Mouse (Mus musculus): ENCODE data around the gene Stk11. TPM values are rescaled to one million over a fixed set of nuclear protein-coding genes. Genes with fewer than 3 reads are reported as not detected.
"Not testable (repeated sequence)": the region's sequence is repeated elsewhere in the genome, so short reads cannot be mapped to it uniquely, and the experiment has no call there.

The Stk11 gene
- polyA plus RNA-seq, 1 experiment from 2014 or later: 23.2 TPM

- Histone ChIP-seq H3K27ac (peak overlapping the region; percentile 75), H3K9ac (peak overlapping the region; percentile 62), H3K4me2 (peak overlapping the region; percentile 74), H3K4me3 (replicated peaks) (peak overlapping the region; percentile 39), H3K27me3 (peaks cover 17% of the 10 kb centered on the region), H3K36me3 (replicated peaks) (no peaks in the 10 kb centered on the region), H3K9me3 (no peaks in the 10 kb centered on the region), H3K4me1 (peaks cover 65% of the 10 kb centered on the region)
- WGBS: 11% methylated on average over 43 of the region's 44 CpGs
- peak; percentile 5; the same call in 1 of the 2 replicates for ATAC-seq (ENCODE audit: low FRiP score)
These were observed 48.8 kb downstream of the Stk11 start for GRCm38 (mm10) chr10:80164161-80164997.

GRCm38 (mm10) chr10:80164998-80165344, 49.4 kb downstream of the Stk11 start:
- H3K9me3 ChIP-seq: no peaks in the 10 kb centered on the region
- ATAC-seq (ENCODE audit: low FRiP score): peak; percentile 39
- H3K4me2 ChIP-seq: peak overlapping the region; percentile 74
- H3K27me3 ChIP-seq: peaks cover 17% of the 10 kb centered on the region
- WGBS: under 1% methylated on average over 17 of the region's 17 CpGs
- peaks cover 3% of the 10 kb centered on the region for H3K36me3 ChIP-seq (replicated peaks)
- peaks cover 66% of the 10 kb centered on the region for H3K4me1 ChIP-seq
- H3K4me3 ChIP-seq (replicated peaks): peak overlapping the region; percentile 39
- H3K9ac ChIP-seq: peak overlapping the region; percentile 62
- peak overlapping the region; percentile 75 for H3K27ac ChIP-seq

DNA sequence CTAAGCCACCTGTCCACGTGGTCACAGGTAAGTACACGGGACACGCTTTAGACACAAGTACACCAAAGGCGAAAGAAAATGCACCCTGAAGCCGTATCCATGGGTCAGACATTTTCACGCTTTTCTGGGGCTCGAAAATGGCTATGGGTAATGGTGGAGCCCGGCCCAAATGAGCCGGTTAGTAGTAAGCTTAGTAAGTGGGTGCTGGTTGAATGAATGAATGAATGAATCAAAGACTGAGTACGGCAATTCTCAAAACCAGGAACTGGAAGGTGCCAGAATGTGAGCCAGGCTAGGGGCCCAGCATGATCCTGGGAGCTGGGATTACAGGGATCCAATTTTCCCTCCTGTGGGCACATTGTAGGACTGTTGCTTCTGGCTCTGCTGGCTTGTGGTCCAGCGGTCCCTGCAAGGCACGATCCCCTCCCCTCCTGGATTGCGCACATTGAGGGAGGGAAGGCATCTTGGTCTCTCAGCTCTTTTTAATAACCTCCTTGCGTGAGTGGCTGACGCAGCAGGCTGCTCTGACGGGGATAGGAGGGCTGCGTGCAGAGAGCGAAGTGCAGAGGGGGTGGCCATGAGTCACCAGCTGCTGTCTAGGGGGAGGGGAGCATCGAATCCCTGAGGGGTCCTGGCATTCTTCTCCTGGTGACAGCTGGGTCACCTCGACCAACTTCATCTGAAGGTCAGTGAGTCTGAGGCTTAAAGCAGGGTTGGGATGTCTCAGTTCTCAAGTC, 50.0 kb downstream of the Stk11 start, which contains the start of gene Cirbp:
TSS of gene Cirbp (plus strand) at position 594 of the 737 bp plus-strand sequence.
- H3K27ac ChIP-seq: peak within 1 kb of the TSS; percentile 99
- H3K9ac ChIP-seq: peak within 1 kb of the TSS; percentile 62
- H3K9me3 ChIP-seq: no peaks in the 10 kb centered on the region
- WGBS: 13% methylated on average over 20 of the region's 20 CpGs
- no peak for ATAC-seq (ENCODE audit: low FRiP score)
- H3K36me3 ChIP-seq (replicated peaks): peaks cover 9% of the 10 kb centered on the region
- H3K4me2 ChIP-seq: peak within 1 kb of the TSS; percentile 91
- H3K4me1 ChIP-seq: peaks cover 66% of the 10 kb centered on the region
- peaks cover 17% of the 10 kb centered on the region for H3K27me3 ChIP-seq
- H3K4me3 ChIP-seq (replicated peaks): peak within 1 kb of the TSS; percentile 93

- H3K4me1 ChIP-seq: peaks cover 64% of the 10 kb centered on the region
- 87% methylated on average over 4 of the region's 4 CpGs for WGBS
- ATAC-seq (ENCODE audit: low FRiP score); H3K9me3 ChIP-seq; H3K4me3 ChIP-seq (replicated peaks): not testable (repeated sequence)
- peak overlapping the region; percentile 74 for H3K4me2 ChIP-seq
- H3K36me3 ChIP-seq (replicated peaks): peaks cover 15% of the 10 kb centered on the region
- peak overlapping the region; percentile 75 for H3K27ac ChIP-seq
- H3K9ac ChIP-seq: peak overlapping the region; percentile 25; the same call in 1 of the 2 replicates
- H3K27me3 ChIP-seq: peaks cover 17% of the 10 kb centered on the region
These were observed 50.5 kb downstream of the Stk11 start for GRCm38 (mm10) chr10:80166136-80166535.

GRCm38 (mm10) chr10:80167460-80168037, 51.9 kb downstream of the Stk11 start:
- H3K27me3 ChIP-seq: peaks cover 17% of the 10 kb centered on the region
- peak overlapping the region; percentile 98 for H3K9ac ChIP-seq
- no peaks in the 10 kb centered on the region for H3K9me3 ChIP-seq
- peak; percentile 93 for ATAC-seq (ENCODE audit: low FRiP score)
- peaks cover 67% of the 10 kb centered on the region for H3K4me1 ChIP-seq
- under 1% methylated on average over 54 of the region's 55 CpGs for WGBS
- H3K4me3 ChIP-seq (replicated peaks): peak overlapping the region; percentile 93
- H3K27ac ChIP-seq: peak overlapping the region; percentile 99
- H3K36me3 ChIP-seq (replicated peaks): peaks cover 29% of the 10 kb centered on the region
- peak overlapping the region; percentile 91 for H3K4me2 ChIP-seq

DNA sequence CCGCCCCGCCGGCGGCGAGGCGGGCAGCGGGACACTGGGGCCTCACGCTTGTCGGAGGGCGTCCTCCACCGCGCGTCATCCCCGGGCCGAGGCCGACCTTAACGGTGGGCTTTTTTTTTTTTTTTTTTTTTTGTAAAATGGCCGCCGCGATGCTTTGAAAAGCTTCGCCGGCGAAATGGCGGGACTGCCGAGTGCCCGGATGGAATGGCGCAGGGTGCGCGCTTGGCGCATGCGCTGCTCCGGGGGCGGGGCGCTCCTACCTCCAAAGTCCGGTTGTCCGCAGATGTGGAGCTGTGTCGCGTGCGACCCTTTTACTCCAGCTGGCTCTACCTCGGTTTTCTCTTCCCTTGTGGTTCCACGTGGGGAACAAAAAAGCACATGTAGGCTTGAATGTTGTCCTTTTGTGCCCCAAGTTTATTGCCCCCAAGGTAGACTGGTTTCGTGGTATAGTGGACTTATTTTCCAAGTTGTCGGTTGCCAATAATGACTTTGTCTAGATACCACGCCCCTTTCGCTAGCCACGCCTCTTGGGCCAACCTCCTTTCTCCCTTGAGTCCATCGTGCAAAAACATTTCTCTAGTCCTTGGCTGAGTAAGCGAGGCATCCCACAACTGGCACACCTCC, 52.5 kb downstream of the Stk11 start:
- Histone ChIP-seq H3K27ac (peak overlapping the region; percentile 99), H3K9ac (peak overlapping the region; percentile 98), H3K27me3 (peaks cover 11% of the 10 kb centered on the region), H3K36me3 (replicated peaks) (peaks cover 29% of the 10 kb centered on the region), H3K4me2 (peak overlapping the region; percentile 91), H3K4me1 (peaks cover 69% of the 10 kb centered on the region), H3K9me3 (no peaks in the 10 kb centered on the region), H3K4me3 (replicated peaks) (peak overlapping the region; percentile 93)
- WGBS: under 1% methylated on average over 48 of the region's 48 CpGs
- peak; percentile 56 for ATAC-seq (ENCODE audit: low FRiP score)

- H3K4me3 ChIP-seq (replicated peaks): peak overlapping the region; percentile 93
- H3K36me3 ChIP-seq (replicated peaks): peaks cover 29% of the 10 kb centered on the region
- peak overlapping the region; percentile 91 for H3K4me2 ChIP-seq
- ATAC-seq (ENCODE audit: low FRiP score): no peak
- peak overlapping the region; percentile 99; the same call in 1 of the 2 replicates for H3K27ac ChIP-seq
- no peaks in the 10 kb centered on the region for H3K9me3 ChIP-seq
- H3K4me1 ChIP-seq: peaks cover 72% of the 10 kb centered on the region
- peak overlapping the region; percentile 98 for H3K9ac ChIP-seq
- H3K27me3 ChIP-seq: peaks cover 5% of the 10 kb centered on the region; the same call in 1 of the 2 replicates
- 65% methylated on average over 1 of the region's 1 CpGs for WGBS
These were observed 53.5 kb downstream of the Stk11 start for GRCm38 (mm10) chr10:80169070-80169469.

- H3K4me3 ChIP-seq (replicated peaks): no peak overlapping the region; the same call in 1 of the 2 replicates
- WGBS: 95% methylated on average over 7 of the region's 7 CpGs
- H3K4me1 ChIP-seq: peaks cover 68% of the 10 kb centered on the region
- H3K9ac ChIP-seq: 0 out of 2 replicates have a peak overlapping the region, but pooled peaks have one; percentile 29
- no peaks in the 10 kb centered on the region for H3K9me3 ChIP-seq
- H3K27ac ChIP-seq: no peak overlapping the region
- peak overlapping the region; percentile 91; the same call in 1 of the 2 replicates for H3K4me2 ChIP-seq
- H3K27me3 ChIP-seq: no peaks in the 10 kb centered on the region
- ATAC-seq (ENCODE audit: low FRiP score): no peak
- H3K36me3 ChIP-seq (replicated peaks): peaks cover 29% of the 10 kb centered on the region
These were observed 54.0 kb downstream of the Stk11 start for GRCm38 (mm10) chr10:80169651-80170050.

DNA sequence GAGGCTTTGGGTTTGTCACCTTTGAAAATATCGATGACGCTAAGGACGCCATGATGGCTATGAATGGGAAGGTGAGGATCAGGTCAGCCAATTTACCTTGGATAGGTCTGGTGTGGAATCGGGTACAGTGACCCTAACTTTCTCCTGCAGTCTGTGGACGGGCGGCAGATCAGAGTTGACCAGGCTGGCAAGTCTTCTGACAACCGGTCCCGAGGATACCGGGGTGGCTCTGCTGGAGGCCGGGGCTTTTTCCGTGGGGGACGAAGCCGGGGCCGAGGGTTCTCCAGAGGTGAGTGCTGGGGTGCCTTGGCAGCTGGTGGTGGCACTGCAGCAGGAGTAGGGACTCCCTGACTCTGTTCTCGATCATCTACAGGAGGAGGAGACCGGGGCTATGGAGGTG, 54.4 kb downstream of the Stk11 start:
- H3K9ac ChIP-seq: 0 out of 2 replicates have a peak overlapping the region, but pooled peaks have one; percentile 29
- H3K4me2 ChIP-seq: no peak overlapping the region
- H3K4me3 ChIP-seq (replicated peaks): no peak overlapping the region; the same call in 1 of the 2 replicates
- peaks cover 68% of the 10 kb centered on the region for H3K4me1 ChIP-seq
- H3K36me3 ChIP-seq (replicated peaks): peaks cover 29% of the 10 kb centered on the region
- ATAC-seq (ENCODE audit: low FRiP score): no peak
- whole genome bisulfite sequencing: 95% methylated on average over 16 of the region's 16 CpGs
- 0 out of 2 replicates have a peak overlapping the region, but pooled peaks have one; percentile 13 for H3K27ac ChIP-seq
- H3K9me3 ChIP-seq: no peaks in the 10 kb centered on the region
- no peaks in the 10 kb centered on the region for H3K27me3 ChIP-seq

- peaks cover 67% of the 10 kb centered on the region for H3K4me1 ChIP-seq
- H3K9me3 ChIP-seq: no peaks in the 10 kb centered on the region
- H3K27me3 ChIP-seq: no peaks in the 10 kb centered on the region
- H3K4me2 ChIP-seq: no peak overlapping the region
- H3K9ac ChIP-seq: 0 out of 2 replicates have a peak overlapping the region, but pooled peaks have one; percentile 29
- H3K4me3 ChIP-seq (replicated peaks): no peak overlapping the region
- peaks cover 29% of the 10 kb centered on the region for H3K36me3 ChIP-seq (replicated peaks)
- WGBS: 96% methylated on average over 19 of the region's 19 CpGs
- ATAC-seq (ENCODE audit: low FRiP score): no peak
- H3K27ac ChIP-seq: 0 out of 2 replicates have a peak overlapping the region, but pooled peaks have one; percentile 13
These were observed 55.0 kb downstream of the Stk11 start for GRCm38 (mm10) chr10:80170601-80171021.

DNA sequence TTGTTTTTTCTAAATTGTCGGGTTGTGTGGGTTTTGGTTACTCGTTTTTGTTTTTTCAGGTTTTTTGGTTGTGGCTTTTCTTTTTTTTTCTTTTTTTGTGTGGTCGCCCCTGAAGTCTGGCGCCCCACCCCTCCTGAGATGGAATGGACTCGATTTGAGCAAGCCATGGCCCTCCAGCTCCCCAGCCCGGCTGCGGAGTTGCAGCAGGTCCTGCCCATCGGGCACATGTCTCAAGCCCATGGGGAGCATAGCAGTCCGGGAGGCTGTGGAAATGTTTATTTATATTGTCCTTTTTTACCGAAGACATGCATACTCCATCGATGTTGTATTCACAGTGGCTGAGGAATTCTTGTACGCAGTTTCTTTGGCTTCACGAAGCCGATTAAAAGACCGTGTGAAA, 55.6 kb downstream of the Stk11 start:
- no peaks in the 10 kb centered on the region for H3K27me3 ChIP-seq
- H3K4me1 ChIP-seq: peaks cover 69% of the 10 kb centered on the region
- H3K36me3 ChIP-seq (replicated peaks): peaks cover 29% of the 10 kb centered on the region
- no peak overlapping the region for H3K9ac ChIP-seq
- peak overlapping the region; percentile 8; the same call in 1 of the 2 replicates for H3K4me2 ChIP-seq
- no peaks in the 10 kb centered on the region for H3K9me3 ChIP-seq
- 94% methylated on average over 15 of the region's 15 CpGs for WGBS
- peak overlapping the region; percentile 14 for H3K4me3 ChIP-seq (replicated peaks)
- H3K27ac ChIP-seq: peak overlapping the region; percentile 86
- ATAC-seq (ENCODE audit: low FRiP score): no peak
